Mouse (Mus musculus): ENCODE results near the gene Cyp3a11.

- TF ChIP-seq CTCF (conservative IDR thresholded peaks at IDR 0.05; ENCODE audit: low read length) (no peak), POU5F1 (IDR thresholded peaks at IDR 0.05; ENCODE audit: borderline replicate concordance, low read length) (no peak), NANOG (IDR thresholded peaks at IDR 0.05; ENCODE audit: borderline replicate concordance, low read length) (no peak)
Observed at GRCm38 (mm10) chr5:145881207-145881606, 1.4 kb upstream of the Cyp3a11 start.

Data from E14TG2a.4 (cell line).